Mouse (Mus musculus) hindbrain, embryonic 15.5 days (tissue): ENCODE results near the gene Syngr3. TPM values are rescaled to one million over a fixed set of nuclear protein-coding genes. Genes with fewer than 3 reads are reported as not detected.

Experiments
- ATAC-seq: fragments of 200-750 bp; cut with Nextera tagmentation; 2 replicates; pipeline ENCODE4 v1.8.0; 2017; ENCODE audit warnings: low read depth, moderate number of reproducible peaks, moderate TSS enrichment; ENCODE audit not compliant: low FRiP score
- H3K27ac ChIP-seq: fragments of 300-500 bp; sonication (generic); replicated peaks from 2 replicates; pipeline ENCODE4 v1.5.1; 2015; ENCODE audit warnings: mild to moderate bottlenecking, inconsistent platforms
- H3K27me3 ChIP-seq: fragments of 300-500 bp; sonication (generic); 2 replicates; pipeline ENCODE4 v1.6.1; 2015; ENCODE audit warnings: control low read depth, inconsistent platforms
- H3K36me3 ChIP-seq: fragments of 300-500 bp; sonication (generic); 2 replicates; pipeline ENCODE4 v1.6.1; 2015; ENCODE audit warnings: control low read depth, inconsistent platforms
- H3K4me1 ChIP-seq: fragments of 300-500 bp; sonication (generic); replicated peaks from 2 replicates; pipeline ENCODE4 v1.6.1; 2015; ENCODE audit warnings: control low read depth, inconsistent platforms
- H3K4me2 ChIP-seq: fragments of 300-500 bp; sonication (generic); 2 replicates; pipeline ENCODE4 v1.6.1; 2015; ENCODE audit warnings: moderate library complexity, mild to moderate bottlenecking, inconsistent platforms
- H3K4me3 ChIP-seq: fragments of 300-500 bp; sonication (generic); 2 replicates; pipeline ENCODE4 v1.5.1; 2015; ENCODE audit warnings: mild to moderate bottlenecking, inconsistent platforms
- H3K9ac ChIP-seq: fragments of 300-500 bp; sonication (generic); 2 replicates; pipeline ENCODE4 v1.6.1; 2015; ENCODE audit warnings: inconsistent platforms
- H3K9me3 ChIP-seq: fragments of 300-500 bp; sonication (generic); 2 replicates; pipeline ENCODE4 v1.6.1; 2016; ENCODE audit warnings: control low read depth, inconsistent platforms
- WGBS: fragments of 180-500 bp; shearing (Covaris S2); methylation state at CpG from one replicate; pipeline ENCODE4 v1.1.7; 2015; 5-methylcytosine and 5-hydroxymethylcytosine counted together
- polyA plus RNA-seq: library from polyadenylated mRNA; unstranded; fragments of >200 nt; fragmentation: Nextera tagmentation; extraction: Ambion mirVana; gene quantifications from 2 replicates; pipeline ENCODE4 v1.2.1, GENCODE M21; 2015

Syngr3 gene
- polyA plus RNA-seq: 234 and 241 TPM in 2 replicates

DNA sequence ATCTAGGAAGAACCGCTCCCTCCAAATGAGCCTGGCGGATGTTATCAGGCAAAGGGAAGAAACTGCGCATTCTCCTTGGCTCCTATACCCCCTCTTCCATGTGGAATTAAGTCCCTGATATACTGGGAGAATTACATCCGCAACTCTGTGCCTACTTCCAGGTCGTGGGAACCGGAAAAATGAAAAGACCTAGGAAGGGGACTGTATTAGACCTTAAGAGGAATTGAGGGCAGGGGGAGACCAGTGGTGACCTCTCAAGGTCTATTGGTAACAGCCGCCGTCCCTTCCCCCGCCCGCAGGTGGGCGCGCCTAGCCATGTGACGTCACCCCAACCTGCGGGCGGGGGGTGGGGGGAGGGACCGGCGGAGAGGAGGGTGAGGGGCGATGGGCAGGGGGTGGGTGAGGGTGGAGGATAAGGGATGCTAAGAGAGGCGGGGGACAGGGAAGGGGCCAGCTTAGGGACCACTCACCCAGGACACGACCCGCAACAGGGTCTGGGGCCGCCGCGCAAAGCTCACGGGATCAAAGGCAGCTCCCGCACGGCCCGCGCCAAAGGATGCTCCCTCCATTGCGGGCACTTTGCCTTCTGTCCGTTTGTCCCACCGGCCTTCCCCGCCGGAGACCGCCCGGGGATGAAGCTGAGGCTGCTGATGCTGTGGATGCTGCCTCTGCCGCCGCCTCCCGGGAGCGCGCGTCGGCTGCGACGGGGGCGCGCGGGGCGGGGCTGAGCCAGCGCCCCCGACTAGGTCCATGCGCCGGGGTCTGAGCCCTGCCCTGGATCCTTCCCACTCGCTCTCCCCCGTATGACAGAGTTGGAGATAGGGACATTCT is at the start of gene Syngr3:
Gene Syngr3 (minus strand): TSS at position 705 of the 831 bp plus-strand sequence.
- H3K4me3 ChIP-seq: peak within 1 kb of the TSS; percentile 66
- WGBS: 1% methylated on average over 44 of the region's 55 CpGs
- peak within 1 kb of the TSS; percentile 58 for H3K4me2 ChIP-seq
- peaks cover 12% of the 10 kb centered on the region; the same call in 1 of the 2 replicates for H3K36me3 ChIP-seq
- H3K4me1 ChIP-seq: peaks cover 44% of the 10 kb centered on the region
- H3K9me3 ChIP-seq: no peaks in the 10 kb centered on the region
- peak within 1 kb of the TSS; percentile 92 for H3K9ac ChIP-seq
- H3K27me3 ChIP-seq: peaks cover 7% of the 10 kb centered on the region
- peak within 1 kb of the TSS; percentile 93 for H3K27ac ChIP-seq
- peak; percentile 74 for ATAC-seq

DNA sequence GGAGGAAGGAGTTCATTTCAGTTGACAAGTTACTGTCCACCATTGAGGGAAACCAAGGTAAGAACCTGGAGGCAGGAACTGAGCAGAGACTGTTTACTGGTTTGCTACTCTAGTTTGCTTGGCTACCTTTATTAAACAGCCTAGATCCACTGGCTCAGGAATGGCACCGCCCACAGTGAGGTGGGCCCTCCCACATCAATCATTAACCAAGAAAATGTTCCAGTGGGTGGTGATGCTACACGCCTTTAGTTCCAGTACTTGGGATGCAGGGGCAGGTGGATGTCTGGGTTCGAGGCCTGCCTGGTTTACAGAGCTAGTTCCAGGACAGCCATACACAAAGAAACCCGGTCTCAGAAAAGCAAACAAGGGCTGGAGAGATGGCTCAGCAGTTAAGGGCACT is 48.5 kb upstream of the Syngr3 start:
- no peak overlapping the region for H3K9ac ChIP-seq
- no peak for ATAC-seq
- H3K27me3 ChIP-seq: no peaks in the 10 kb centered on the region
- H3K4me3 ChIP-seq: no peak overlapping the region
- WGBS: 81% methylated on average over 4 of the region's 4 CpGs
- H3K27ac ChIP-seq: no peak overlapping the region
- peaks cover 16% of the 10 kb centered on the region for H3K4me1 ChIP-seq
- no peaks in the 10 kb centered on the region for H3K36me3 ChIP-seq
- H3K4me2 ChIP-seq: no peak overlapping the region
- H3K9me3 ChIP-seq: no peaks in the 10 kb centered on the region

GRCm38 (mm10) chr17:24737135-24737810 is 47.5 kb upstream of the Syngr3 start:
- Histone ChIP-seq H3K27me3 (no peaks in the 10 kb centered on the region), H3K4me2 (peak overlapping the region; percentile 95)

DNA sequence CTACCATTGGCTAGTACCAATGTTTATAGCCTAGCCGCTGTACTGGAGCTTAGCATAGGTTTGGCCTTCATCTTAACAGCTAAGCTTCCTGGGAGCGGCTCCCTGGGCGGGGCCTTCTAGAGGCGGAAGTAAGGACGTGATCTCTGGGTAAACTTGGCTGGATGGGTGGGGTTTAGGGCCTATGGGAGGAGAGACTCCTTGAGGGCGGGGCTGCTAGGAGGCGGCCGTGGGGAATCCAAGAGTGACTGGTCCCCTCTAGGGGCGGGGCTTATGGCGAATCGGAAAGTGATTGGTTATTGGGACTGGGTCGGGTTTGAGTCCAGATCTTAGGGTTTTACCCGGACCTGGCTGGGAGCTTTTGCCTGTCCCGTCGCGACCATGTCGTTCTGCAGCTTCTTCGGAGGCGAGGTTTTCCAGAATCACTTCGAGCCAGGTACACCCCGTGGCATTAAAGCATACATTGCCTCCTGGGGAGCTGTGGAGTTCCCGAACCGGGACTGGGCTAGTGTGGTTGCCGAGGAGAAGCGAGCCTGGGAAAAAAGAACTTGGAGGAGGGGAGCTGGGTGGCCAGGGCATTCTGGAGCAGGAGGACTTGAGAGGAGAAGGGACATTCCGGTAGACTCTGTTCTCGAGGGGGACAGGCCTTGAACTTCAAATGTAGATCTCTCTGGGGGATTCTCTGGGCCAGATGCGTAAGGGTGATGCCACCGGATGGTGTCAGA is 46.7 kb upstream of the Syngr3 start, which contains the start of gene Msrb1:
Gene Msrb1 (plus strand): TSS at position 313 of the 722 bp plus-strand sequence.
- Histone ChIP-seq H3K9ac (peak within 1 kb of the TSS; percentile 67), H3K9me3 (no peaks in the 10 kb centered on the region), H3K27ac (peak within 1 kb of the TSS; percentile 67), H3K4me1 (peaks cover 16% of the 10 kb centered on the region), H3K36me3 (no peaks in the 10 kb centered on the region), H3K27me3 (no peaks in the 10 kb centered on the region), H3K4me2 (peak within 1 kb of the TSS; percentile 95), H3K4me3 (peak within 1 kb of the TSS; percentile 60)
- 2% methylated on average over 29 of the region's 29 CpGs for WGBS
- ATAC-seq: peak; percentile 95

More at GRCm38 (mm10) chr17:24737135-24737810, 47.5 kb upstream of the Syngr3 start:
- H3K9me3 ChIP-seq: no peaks in the 10 kb centered on the region
- peak overlapping the region; percentile 67 for H3K9ac ChIP-seq
- H3K36me3 ChIP-seq: no peaks in the 10 kb centered on the region
- peak overlapping the region; percentile 60 for H3K4me3 ChIP-seq
- H3K4me1 ChIP-seq: peaks cover 16% of the 10 kb centered on the region
- no peak overlapping the region for H3K27ac ChIP-seq
- no peak for ATAC-seq
- WGBS: 19% methylated on average over 8 of the region's 8 CpGs

DNA sequence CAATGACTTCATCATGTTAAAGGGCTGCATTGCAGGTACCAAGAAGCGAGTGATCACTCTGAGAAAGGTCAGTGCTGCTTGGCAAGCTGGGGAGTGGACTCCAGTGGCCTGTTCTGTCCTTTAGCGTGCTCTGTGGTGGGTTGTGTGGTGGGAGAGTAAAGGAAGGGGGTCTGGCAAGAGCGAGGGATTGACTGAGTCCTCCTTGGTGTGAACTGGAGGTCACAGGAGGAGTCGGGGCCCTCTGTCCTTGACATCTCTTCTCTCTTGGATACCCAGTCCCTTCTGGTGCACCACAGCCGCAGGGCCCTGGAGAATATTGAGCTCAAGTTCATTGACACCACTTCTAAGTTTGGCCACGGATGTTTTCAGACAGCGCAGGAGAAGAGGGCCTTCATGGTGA is 45.7 kb upstream of the Syngr3 start:
- 84% methylated on average over 7 of the region's 7 CpGs for WGBS

GRCm38 (mm10) chr17:24734513-24734912 is 44.8 kb upstream of the Syngr3 start:
- peaks cover 16% of the 10 kb centered on the region for H3K4me1 ChIP-seq
- no peak overlapping the region for H3K4me3 ChIP-seq
- no peak overlapping the region for H3K9ac ChIP-seq
- no peak overlapping the region for H3K27ac ChIP-seq
- H3K27me3 ChIP-seq: no peaks in the 10 kb centered on the region
- no peaks in the 10 kb centered on the region for H3K9me3 ChIP-seq
- no peak for ATAC-seq
- 97% methylated on average over 1 of the region's 1 CpGs for WGBS
- no peak overlapping the region for H3K4me2 ChIP-seq
- no peaks in the 10 kb centered on the region for H3K36me3 ChIP-seq

More for the DNA sequence above, 45.7 kb upstream of the Syngr3 start:
- no peak overlapping the region for H3K9ac ChIP-seq
- no peaks in the 10 kb centered on the region for H3K36me3 ChIP-seq
- no peak overlapping the region for H3K27ac ChIP-seq
- no peaks in the 10 kb centered on the region for H3K27me3 ChIP-seq
- H3K4me1 ChIP-seq: peaks cover 16% of the 10 kb centered on the region
- no peaks in the 10 kb centered on the region for H3K9me3 ChIP-seq
- no peak for ATAC-seq
- H3K4me2 ChIP-seq: no peak overlapping the region
- no peak overlapping the region for H3K4me3 ChIP-seq

DNA sequence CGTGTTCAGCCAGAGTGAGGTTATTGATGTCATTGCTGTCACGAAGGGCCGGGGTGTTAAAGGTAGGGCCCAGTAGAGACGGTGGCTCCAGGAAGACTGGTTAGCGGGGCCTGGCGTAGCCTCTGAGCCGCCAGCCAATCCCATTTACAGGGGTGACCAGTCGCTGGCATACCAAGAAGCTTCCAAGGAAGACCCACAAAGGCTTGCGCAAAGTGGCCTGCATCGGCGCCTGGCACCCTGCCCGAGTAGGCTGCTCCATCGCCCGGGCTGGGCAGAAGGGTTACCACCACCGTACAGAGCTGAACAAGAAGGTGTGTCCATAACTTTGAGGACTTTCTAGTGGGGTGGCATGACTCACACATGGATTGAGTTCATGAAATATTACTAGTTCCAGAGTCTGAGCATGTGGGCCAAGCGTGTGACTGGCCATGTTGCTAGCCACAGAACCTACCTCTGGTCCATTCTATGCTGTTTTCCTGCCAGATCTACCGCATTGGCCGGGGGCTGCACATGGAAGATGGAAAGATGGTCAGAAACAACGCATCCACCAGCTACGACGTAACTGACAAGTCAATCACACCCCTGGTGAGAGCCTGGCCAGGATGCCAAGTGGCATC is 43.8 kb upstream of the Syngr3 start:
- Histone ChIP-seq H3K27ac (no peak overlapping the region), H3K4me3 (no peak overlapping the region), H3K27me3 (no peaks in the 10 kb centered on the region), H3K4me2 (no peak overlapping the region), H3K4me1 (peaks cover 16% of the 10 kb centered on the region), H3K36me3 (no peaks in the 10 kb centered on the region), H3K9ac (no peak overlapping the region), H3K9me3 (no peaks in the 10 kb centered on the region)
- no peak for ATAC-seq
- 91% methylated on average over 21 of the region's 21 CpGs for WGBS

GRCm38 (mm10) chr17:24732233-24732935 is 42.6 kb upstream of the Syngr3 start:
- peaks cover 16% of the 10 kb centered on the region for H3K4me1 ChIP-seq
- 78% methylated on average over 12 of the region's 12 CpGs for WGBS
- H3K4me3 ChIP-seq: no peak overlapping the region
- no peak overlapping the region for H3K27ac ChIP-seq
- no peaks in the 10 kb centered on the region for H3K9me3 ChIP-seq
- no peak for ATAC-seq
- no peak overlapping the region for H3K9ac ChIP-seq
- H3K4me2 ChIP-seq: no peak overlapping the region
- no peaks in the 10 kb centered on the region for H3K27me3 ChIP-seq
- H3K36me3 ChIP-seq: no peaks in the 10 kb centered on the region

DNA sequence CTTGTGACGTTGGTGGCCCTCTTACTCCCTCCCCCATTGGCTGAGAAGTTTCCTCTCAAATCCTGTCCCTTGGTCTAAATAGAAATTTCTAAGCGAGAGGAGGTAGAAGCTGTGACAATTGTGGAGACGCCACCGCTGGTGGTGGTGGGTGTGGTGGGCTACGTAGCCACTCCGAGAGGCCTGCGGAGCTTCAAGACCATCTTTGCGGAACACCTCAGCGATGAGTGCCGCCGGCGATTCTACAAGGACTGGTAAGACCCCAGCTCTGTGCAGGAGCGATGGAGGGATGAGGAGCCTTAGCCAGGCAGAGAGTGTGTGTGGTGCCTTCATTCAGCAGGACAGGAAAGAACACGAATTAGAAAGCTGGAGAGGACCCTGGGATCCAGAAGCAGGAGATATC is 41.0 kb upstream of the Syngr3 start:
- WGBS: 84% methylated on average over 14 of the region's 14 CpGs
- Histone ChIP-seq H3K27me3 (no peaks in the 10 kb centered on the region), H3K9me3 (no peaks in the 10 kb centered on the region), H3K36me3 (no peaks in the 10 kb centered on the region), H3K27ac (no peak overlapping the region), H3K9ac (no peak overlapping the region), H3K4me1 (peaks cover 2% of the 10 kb centered on the region), H3K4me2 (no peak overlapping the region), H3K4me3 (no peak overlapping the region)
- ATAC-seq: no peak

- ATAC-seq: no peak
- H3K4me1 ChIP-seq: no peaks in the 10 kb centered on the region
- no peak overlapping the region for H3K9ac ChIP-seq
- no peak overlapping the region for H3K4me3 ChIP-seq
- no peaks in the 10 kb centered on the region for H3K27me3 ChIP-seq
- no peaks in the 10 kb centered on the region for H3K9me3 ChIP-seq
- no peak overlapping the region for H3K27ac ChIP-seq
- no peaks in the 10 kb centered on the region for H3K36me3 ChIP-seq
- 79% methylated on average over 6 of the region's 6 CpGs for WGBS
- H3K4me2 ChIP-seq: no peak overlapping the region
These were observed 39.3 kb upstream of the Syngr3 start for GRCm38 (mm10) chr17:24729067-24729466.

DNA sequence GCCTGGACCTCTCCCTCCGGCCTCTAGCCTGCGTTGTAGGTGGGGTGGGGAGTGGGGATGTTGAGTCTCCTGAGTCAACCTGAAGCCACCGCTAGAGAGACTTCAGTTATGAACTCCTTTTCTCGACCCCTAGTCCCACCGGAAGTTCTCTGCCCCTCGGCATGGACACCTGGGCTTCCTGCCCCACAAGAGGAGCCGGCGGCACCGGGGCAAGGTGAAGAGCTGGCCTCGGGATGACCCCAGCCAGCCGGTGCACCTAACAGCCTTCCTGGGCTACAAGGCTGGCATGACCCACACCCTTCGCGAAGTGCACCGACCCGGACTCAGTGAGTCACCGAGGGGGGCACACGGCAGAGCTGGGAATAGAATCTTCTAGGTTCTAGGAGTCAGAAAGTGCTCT is 38.4 kb upstream of the Syngr3 start:
- Histone ChIP-seq H3K27ac (no peak overlapping the region), H3K36me3 (no peaks in the 10 kb centered on the region), H3K4me1 (peaks cover 6% of the 10 kb centered on the region), H3K9ac (no peak overlapping the region), H3K27me3 (no peaks in the 10 kb centered on the region), H3K9me3 (no peaks in the 10 kb centered on the region), H3K4me3 (no peak overlapping the region), H3K4me2 (no peak overlapping the region)
- WGBS: 74% methylated on average over 17 of the region's 17 CpGs
- no peak for ATAC-seq
